Mouse (Mus musculus): ENCODE results near the gene AL731706.2. TPM values are rescaled to one million over a fixed set of nuclear protein-coding genes. Genes with fewer than 3 reads are reported as not detected.

AL731706.2 gene
- 37.8 and 55.1 TPM in 2 replicates for polyA plus RNA-seq (2015; fragmentation: Nextera tagmentation; extraction: Ambion mirVana)

- Histone ChIP-seq H3K36me3 (peaks cover 45% of the 10 kb centered on the region), H3K4me3 (replicated peaks) (no peak within 1 kb of the TSS), H3K27me3 (no peaks in the 10 kb centered on the region), H3K9me3 (replicated peaks) (no peaks in the 10 kb centered on the region), H3K4me2 (no peak within 1 kb of the TSS), H3K4me1 (peaks cover 5% of the 10 kb centered on the region), H3K9ac (no peak within 1 kb of the TSS), H3K27ac (no peak within 1 kb of the TSS)
- 91% methylated on average over 2 of the region's 2 CpGs for WGBS
- no peak for ATAC-seq (replicated peaks; ENCODE audit: low FRiP score)
These were observed at the start of gene AL731706.2 for GRCm38 (mm10) chr2:136885579-136885978. AL731706.2 (minus strand) TSS chr2:136885679.

DNA sequence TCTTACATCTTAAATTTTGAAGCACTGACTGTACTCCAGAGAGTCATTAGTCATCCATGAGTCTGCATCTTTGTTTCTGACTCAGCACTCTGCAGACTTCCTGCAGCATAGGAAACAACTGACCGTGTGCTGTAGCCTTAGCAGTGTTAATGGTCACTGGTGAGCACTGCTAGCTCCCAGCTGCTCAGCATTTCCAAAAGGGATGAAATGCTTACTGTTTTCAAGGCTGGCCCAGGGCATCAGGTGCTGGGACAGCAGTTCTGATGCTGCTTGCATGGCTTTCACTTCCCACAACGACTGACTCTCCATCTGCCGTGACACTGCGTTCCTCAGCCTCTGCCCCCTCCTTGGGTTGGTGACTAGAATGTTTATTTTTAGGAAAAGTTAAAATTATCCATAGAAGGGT lies 35.5 kb upstream of the AL731706.2 start:
- peak; percentile 52; the same call in 1 of the 2 replicates for ATAC-seq (replicated peaks; ENCODE audit: low FRiP score)
- Histone ChIP-seq H3K9me3 (replicated peaks) (no peaks in the 10 kb centered on the region), H3K27ac (no peak overlapping the region), H3K4me3 (replicated peaks) (no peak overlapping the region), H3K9ac (no peak overlapping the region), H3K36me3 (no peaks in the 10 kb centered on the region), H3K27me3 (no peaks in the 10 kb centered on the region), H3K4me2 (no peak overlapping the region), H3K4me1 (peaks cover 12% of the 10 kb centered on the region; the same call in 1 of the 2 replicates)
- 56% methylated on average over 4 of the region's 4 CpGs for WGBS

DNA sequence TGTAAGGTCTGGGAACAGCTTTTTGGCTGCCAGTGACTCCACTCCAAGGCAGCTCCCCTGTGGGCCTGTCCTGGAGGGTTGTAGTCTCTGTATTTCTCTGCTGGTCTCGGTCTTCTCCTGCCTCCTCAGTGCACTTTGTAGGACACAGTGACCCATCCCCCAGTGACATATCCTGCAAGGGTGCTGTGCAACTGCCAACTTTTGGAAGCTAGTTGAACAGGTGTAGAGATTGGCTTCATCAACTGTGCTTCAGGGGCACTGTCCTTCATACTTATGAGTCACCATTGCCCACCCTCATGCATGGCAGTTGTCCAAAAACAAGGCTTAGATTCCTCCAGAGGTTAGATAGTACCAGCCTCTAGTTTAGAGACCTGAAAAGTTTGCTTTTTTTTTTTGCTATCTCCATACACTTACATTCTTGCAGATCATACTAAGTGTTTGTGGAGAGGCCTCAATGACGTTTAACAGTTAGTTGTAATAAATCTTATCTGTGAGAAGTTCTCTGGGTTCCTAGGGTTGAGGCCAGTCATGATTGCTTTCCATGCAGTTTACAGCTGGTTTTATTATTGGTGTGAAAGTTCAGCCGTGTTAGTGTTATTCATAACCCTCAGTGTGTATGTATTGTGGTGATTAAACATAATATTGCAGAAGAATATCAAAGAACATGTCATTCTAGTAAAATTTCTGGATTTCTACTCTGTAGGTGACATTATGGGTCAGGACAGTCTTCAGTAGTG lies 34.9 kb upstream of the AL731706.2 start:
- Histone ChIP-seq H3K9me3 (replicated peaks) (no peaks in the 10 kb centered on the region), H3K4me3 (replicated peaks) (no peak overlapping the region), H3K27me3 (no peaks in the 10 kb centered on the region), H3K9ac (no peak overlapping the region), H3K27ac (no peak overlapping the region), H3K36me3 (no peaks in the 10 kb centered on the region), H3K4me2 (no peak overlapping the region), H3K4me1 (peaks cover 12% of the 10 kb centered on the region; the same call in 1 of the 2 replicates)
- 53% methylated on average over 3 of the region's 3 CpGs for WGBS
- no peak for ATAC-seq (replicated peaks; ENCODE audit: low FRiP score)

DNA sequence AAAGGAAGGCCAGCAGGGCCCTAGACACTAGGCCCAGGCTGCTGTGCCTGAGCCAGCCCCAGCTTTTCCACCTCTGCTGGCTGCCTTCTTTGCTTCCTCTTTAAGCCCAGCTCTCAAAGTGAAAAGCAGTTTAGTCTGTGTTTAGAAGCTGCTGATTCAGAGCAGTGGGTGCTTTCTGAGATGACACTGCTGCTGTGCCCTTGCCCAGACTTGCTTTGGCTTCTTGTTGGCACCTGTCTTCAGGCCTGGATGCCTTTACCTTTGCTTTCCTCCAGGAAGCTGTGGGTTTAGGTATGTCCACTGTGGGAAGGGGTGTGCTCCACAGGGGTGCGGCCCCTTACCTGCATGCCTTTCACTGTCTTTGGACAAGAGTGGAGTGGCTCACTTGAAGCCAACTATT lies 34.0 kb upstream of the AL731706.2 start:
- Histone ChIP-seq H3K4me1 (peaks cover 12% of the 10 kb centered on the region; the same call in 1 of the 2 replicates), H3K9ac (no peak overlapping the region), H3K36me3 (no peaks in the 10 kb centered on the region), H3K4me3 (replicated peaks) (no peak overlapping the region), H3K27me3 (no peaks in the 10 kb centered on the region), H3K4me2 (no peak overlapping the region), H3K27ac (no peak overlapping the region), H3K9me3 (replicated peaks) (no peaks in the 10 kb centered on the region)
- 96% methylated on average over 1 of the region's 1 CpGs for WGBS
- ATAC-seq (replicated peaks; ENCODE audit: low FRiP score), result no peak

DNA sequence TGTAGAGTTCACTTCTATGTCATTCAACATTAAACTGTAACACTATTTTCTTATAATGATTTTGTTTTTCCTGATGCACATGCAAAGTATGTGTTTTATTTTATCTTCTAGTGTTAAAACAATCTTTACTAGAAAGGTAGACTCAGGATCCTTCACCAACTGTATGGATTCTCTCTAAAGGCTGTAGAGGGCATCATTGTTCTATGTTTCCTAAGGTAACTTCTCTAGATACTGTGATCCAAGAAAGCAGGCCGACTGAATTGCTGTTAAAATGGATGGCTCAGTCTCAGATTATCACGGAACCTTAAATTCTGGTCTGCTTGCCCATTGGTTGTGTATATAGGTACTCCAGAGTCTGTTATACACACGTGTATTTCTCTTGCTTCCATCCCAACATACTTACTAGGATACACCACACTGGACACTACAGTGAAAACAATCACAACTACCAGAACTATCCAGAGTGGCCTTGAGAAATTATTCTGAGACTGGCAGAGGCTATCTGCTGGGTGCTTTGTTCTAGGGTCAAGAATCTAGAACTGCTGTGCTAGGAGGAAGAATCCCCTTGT lies 28.9 kb upstream of the AL731706.2 start:
- Histone ChIP-seq H3K4me2 (no peak overlapping the region), H3K4me3 (replicated peaks) (no peak overlapping the region), H3K27me3 (no peaks in the 10 kb centered on the region), H3K4me1 (peaks cover 2% of the 10 kb centered on the region; the same call in 1 of the 2 replicates), H3K9me3 (replicated peaks) (no peaks in the 10 kb centered on the region), H3K36me3 (no peaks in the 10 kb centered on the region), H3K9ac (no peak overlapping the region), H3K27ac (no peak overlapping the region)
- WGBS, result 53% methylated on average over 3 of the region's 3 CpGs
- peak; percentile 56; the same call in 1 of the 2 replicates for ATAC-seq (replicated peaks; ENCODE audit: low FRiP score)

- Histone ChIP-seq H3K27ac (no peak overlapping the region), H3K4me3 (replicated peaks) (no peak overlapping the region), H3K27me3 (no peaks in the 10 kb centered on the region), H3K36me3 (no peaks in the 10 kb centered on the region), H3K9me3 (replicated peaks) (no peaks in the 10 kb centered on the region), H3K4me2 (no peak overlapping the region), H3K9ac (no peak overlapping the region), H3K4me1 (peaks cover 2% of the 10 kb centered on the region; the same call in 1 of the 2 replicates)
- no peak for ATAC-seq (replicated peaks; ENCODE audit: low FRiP score)
- 87% methylated on average over 3 of the region's 3 CpGs for WGBS
These were observed 27.5 kb upstream of the AL731706.2 start for GRCm38 (mm10) chr2:136913021-136913420.

DNA sequence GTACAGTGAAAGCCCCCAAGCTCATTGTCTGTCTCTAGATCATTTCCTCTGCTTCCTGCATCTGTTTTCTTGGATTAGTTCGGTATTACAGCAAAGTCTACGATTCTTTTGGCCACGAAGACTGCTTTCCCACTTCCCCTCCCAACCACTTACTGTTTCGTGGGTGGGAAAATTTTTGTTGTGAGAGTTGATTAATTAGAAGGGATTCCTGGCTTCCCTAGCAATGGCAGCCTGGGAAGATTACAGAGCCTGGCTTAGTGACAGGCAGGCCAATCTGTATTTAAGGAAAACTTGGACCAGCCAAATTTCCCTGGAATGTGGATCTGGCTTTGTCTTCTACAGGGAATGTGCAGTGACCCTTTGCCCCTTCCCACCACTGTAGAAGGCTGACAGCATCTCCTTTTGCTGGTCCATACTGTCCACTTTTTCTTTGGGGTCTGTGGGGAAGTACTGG lies 26.5 kb upstream of the AL731706.2 start:
- H3K36me3 ChIP-seq, result no peaks in the 10 kb centered on the region
- 40% methylated on average over 4 of the region's 4 CpGs for WGBS
- H3K27me3 ChIP-seq, result no peaks in the 10 kb centered on the region
- H3K4me3 ChIP-seq (replicated peaks), result no peak overlapping the region
- H3K9me3 ChIP-seq (replicated peaks), result no peaks in the 10 kb centered on the region
- no peak for ATAC-seq (replicated peaks; ENCODE audit: low FRiP score)
- peak overlapping the region; percentile 48; the same call in 1 of the 2 replicates for H3K27ac ChIP-seq
- no peak overlapping the region for H3K9ac ChIP-seq
- peaks cover 2% of the 10 kb centered on the region; the same call in 1 of the 2 replicates for H3K4me1 ChIP-seq
- no peak overlapping the region for H3K4me2 ChIP-seq

DNA sequence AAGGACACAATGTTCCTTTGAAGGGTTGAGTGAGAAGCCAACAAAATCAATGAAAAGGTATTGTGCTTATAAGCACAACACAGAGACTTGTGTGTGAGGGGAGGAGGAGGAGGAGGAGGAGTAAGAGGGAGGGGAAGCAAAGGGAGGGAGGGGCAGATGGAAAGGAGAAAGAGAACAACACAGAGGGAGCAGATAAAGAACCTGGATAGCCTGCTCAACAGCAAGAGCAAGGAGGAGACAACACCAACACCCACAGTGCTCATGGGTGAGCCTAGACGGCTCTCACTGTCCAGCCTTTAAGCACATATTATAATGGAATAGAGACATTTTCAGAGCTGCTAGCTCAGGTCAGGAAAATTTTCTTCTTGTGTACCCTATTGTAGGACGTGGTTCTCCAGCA lies 23.8 kb upstream of the AL731706.2 start:
- Histone ChIP-seq H3K9me3 (replicated peaks) (no peaks in the 10 kb centered on the region), H3K27me3 (no peaks in the 10 kb centered on the region), H3K4me3 (replicated peaks) (no peak overlapping the region), H3K4me2 (no peak overlapping the region), H3K27ac (no peak overlapping the region), H3K4me1 (peaks cover 2% of the 10 kb centered on the region; the same call in 1 of the 2 replicates), H3K36me3 (peaks cover 12% of the 10 kb centered on the region), H3K9ac (no peak overlapping the region)
- no peak for ATAC-seq (replicated peaks; ENCODE audit: low FRiP score)
- 89% methylated on average over 2 of the region's 2 CpGs for WGBS

DNA sequence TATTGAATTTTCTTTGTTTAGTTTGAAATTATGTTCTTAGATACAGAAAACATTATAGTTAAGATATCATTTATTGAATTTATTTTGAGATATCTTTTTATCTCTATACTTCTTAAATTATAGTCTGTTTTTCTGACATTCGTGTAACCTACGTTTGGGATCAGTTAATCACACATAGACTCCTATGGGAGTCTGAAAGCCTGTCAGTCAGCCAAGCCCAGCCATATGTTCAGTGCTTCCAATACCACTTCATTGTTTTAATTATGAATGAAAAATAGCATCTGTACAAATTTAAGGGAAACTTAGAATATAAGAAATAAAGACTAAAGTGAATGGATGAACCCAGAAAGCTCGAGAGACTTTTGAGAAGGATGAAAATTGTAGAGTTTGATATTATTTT lies 23.1 kb upstream of the AL731706.2 start:
- H3K36me3 ChIP-seq, result peaks cover 12% of the 10 kb centered on the region
- ATAC-seq (replicated peaks; ENCODE audit: low FRiP score), result no peak
- H3K4me2 ChIP-seq, result no peak overlapping the region
- 77% methylated on average over 3 of the region's 3 CpGs for WGBS
- H3K9ac ChIP-seq, result no peak overlapping the region
- H3K4me1 ChIP-seq, result peaks cover 2% of the 10 kb centered on the region; the same call in 1 of the 2 replicates
- H3K4me3 ChIP-seq (replicated peaks), result no peak overlapping the region
- H3K9me3 ChIP-seq (replicated peaks), result no peaks in the 10 kb centered on the region
- H3K27ac ChIP-seq, result no peak overlapping the region
- no peaks in the 10 kb centered on the region for H3K27me3 ChIP-seq

GRCm38 (mm10) chr2:136896131-136896530 lies 10.7 kb upstream of the AL731706.2 start:
- Histone ChIP-seq H3K9me3 (replicated peaks) (no peaks in the 10 kb centered on the region), H3K4me2 (no peak overlapping the region), H3K4me1 (peaks cover 3% of the 10 kb centered on the region; the same call in 1 of the 2 replicates), H3K27me3 (no peaks in the 10 kb centered on the region), H3K27ac (no peak overlapping the region), H3K4me3 (replicated peaks) (no peak overlapping the region), H3K9ac (no peak overlapping the region), H3K36me3 (no peaks in the 10 kb centered on the region)
- WGBS, result 80% methylated on average over 2 of the region's 2 CpGs
- no peak for ATAC-seq (replicated peaks; ENCODE audit: low FRiP score)

DNA sequence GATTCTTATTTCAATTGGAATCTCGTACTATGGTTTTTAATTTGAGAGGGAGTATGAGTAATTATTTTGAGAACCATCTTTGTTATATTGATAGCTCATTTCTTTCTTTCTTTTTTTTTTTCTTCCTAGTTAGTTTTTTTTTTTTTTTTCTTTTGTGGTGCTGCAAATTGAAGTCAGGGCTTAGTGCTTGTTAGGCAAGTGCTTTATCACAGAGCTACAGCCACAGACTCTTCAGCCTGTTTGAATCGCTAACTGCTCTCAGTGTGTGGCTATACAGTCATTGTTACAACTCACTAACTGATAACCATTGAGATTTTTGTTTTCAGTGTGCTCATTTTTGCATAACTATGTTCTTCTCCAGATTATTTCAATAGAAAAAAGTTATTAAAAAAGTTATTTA lies 9.0 kb upstream of the AL731706.2 start:
- H3K27ac ChIP-seq, result no peak overlapping the region
- H3K9me3 ChIP-seq (replicated peaks), result no peaks in the 10 kb centered on the region
- WGBS, result 88% methylated on average over 2 of the region's 2 CpGs

GRCm38 (mm10) chr2:136891951-136892371 lies 6.5 kb upstream of the AL731706.2 start:
- no peaks in the 10 kb centered on the region for H3K27me3 ChIP-seq
- WGBS, result under 1% methylated on average over 23 of the region's 23 CpGs
- H3K9ac ChIP-seq, result peak overlapping the region; percentile 60
- peak overlapping the region; percentile 97 for H3K27ac ChIP-seq
- H3K36me3 ChIP-seq, result no peaks in the 10 kb centered on the region
- no peaks in the 10 kb centered on the region for H3K9me3 ChIP-seq (replicated peaks)
- peak overlapping the region; percentile 55 for H3K4me2 ChIP-seq
- peaks cover 8% of the 10 kb centered on the region for H3K4me1 ChIP-seq
- ATAC-seq (replicated peaks; ENCODE audit: low FRiP score), result peak; percentile 82
- H3K4me3 ChIP-seq (replicated peaks), result peak overlapping the region; percentile 89

More for the DNA sequence above, 9.0 kb upstream of the AL731706.2 start:
- Histone ChIP-seq H3K27me3 (no peaks in the 10 kb centered on the region), H3K4me2 (no peak overlapping the region), H3K4me3 (replicated peaks) (no peak overlapping the region), H3K9ac (no peak overlapping the region), H3K36me3 (no peaks in the 10 kb centered on the region), H3K4me1 (peaks cover 8% of the 10 kb centered on the region)
- ATAC-seq (replicated peaks; ENCODE audit: low FRiP score), result no peak
